Mouse (Mus musculus) CH12.LX (cell line): ENCODE results near the gene Retnlb. TPM values are rescaled to one million over a fixed set of nuclear protein-coding genes. Genes with fewer than 3 reads are reported as not detected.

Experiments used
- DNase-seq: peaks from one replicate; pipeline ENCODE4 v3.0.0-alpha.2; 2013; ENCODE audit errors: extremely low read depth
- H3K27ac ChIP-seq: 2 replicates; pipeline ENCODE4 v1.5.1; 2012; ENCODE audit warnings: low read depth, mild to moderate bottlenecking, control low read depth, moderate library complexity; ENCODE audit not compliant: insufficient read depth
- H3K27me3 ChIP-seq: replicated peaks from 2 replicates; pipeline ENCODE3; 2012; ENCODE audit warnings: inconsistent platforms
- H3K36me3 ChIP-seq, 2 experiments: replicated peaks in 1 of 2; 2 replicates each; pipeline versions ENCODE3 to v1.6.1; 2012; ENCODE audit warnings: inconsistent platforms in 1 of 2, low read length in 1 of 2, mild to moderate bottlenecking in 1 of 2, mixed read lengths in 1 of 2, moderate library complexity in 1 of 2; ENCODE audit not compliant: control insufficient read depth in 1 of 2, insufficient read depth in 1 of 2
- H3K4me1 ChIP-seq, 2 experiments: 2 replicates each; pipeline ENCODE4 v1.6.1; 2012; ENCODE audit warnings: inconsistent platforms in 1 of 2, moderate library complexity in 1 of 2; ENCODE audit not compliant: insufficient read depth in 2 of 2, control insufficient read depth in 1 of 2
- H3K4me2 ChIP-seq: 2 replicates; pipeline ENCODE4 v1.6.1; 2012; ENCODE audit warnings: low read depth, mild to moderate bottlenecking, control low read depth; ENCODE audit not compliant: poor library complexity, insufficient read depth, severe bottlenecking
- H3K4me3 ChIP-seq, 3 experiments: fragments of 150-350 bp in 1 of 3; sonication (generic) in 1 of 3; replicated peaks in 1 of 3; 2 replicates each; pipeline versions ENCODE3 to v1.5.1; 2011 to 2012; ENCODE audit warnings: low read depth in 2 of 3, low read length in 2 of 3, mild to moderate bottlenecking in 2 of 3, moderate library complexity in 2 of 3, control low read depth in 1 of 3, improper control_type of control experiment in 1 of 3, inconsistent platforms in 1 of 3, mixed read lengths in 1 of 3; ENCODE audit not compliant: poor library complexity in 1 of 3
- H3K79me2 ChIP-seq: replicated peaks from 2 replicates; pipeline ENCODE4 v1.6.1; 2012; ENCODE audit warnings: mild to moderate bottlenecking, moderate library complexity; ENCODE audit not compliant: control insufficient read depth, poor library complexity, insufficient read depth, severe bottlenecking; ENCODE audit errors: extremely low read depth
- H3K9ac ChIP-seq: 2 replicates; pipeline ENCODE4 v1.6.1; 2012; ENCODE audit warnings: low read depth, mild to moderate bottlenecking, control low read depth, moderate library complexity; ENCODE audit not compliant: insufficient read depth
- H3K9me3 ChIP-seq: replicated peaks from 2 replicates; pipeline ENCODE3; 2012; ENCODE audit warnings: low read length, inconsistent platforms, mixed read lengths
- BHLHE40 ChIP-seq: IDR thresholded peaks from 2 replicates; pipeline ENCODE4 v1.6.1; 2011; ENCODE audit warnings: mild to moderate bottlenecking, low read depth, low read length, improper control_type of control experiment
- CTCF ChIP-seq, 2 experiments: IDR thresholded peaks in 1 of 2; conservative IDR thresholded peaks in 1 of 2; 2 replicates each; pipeline ENCODE4 v1.5.1; 2011 to 2012; ENCODE audit warnings: low read depth in 2 of 2, low read length in 2 of 2, improper control_type of control experiment in 1 of 2, inconsistent platforms in 1 of 2, mild to moderate bottlenecking in 1 of 2, moderate library complexity in 1 of 2
- ELF1 ChIP-seq: IDR thresholded peaks from 2 replicates; pipeline ENCODE4 v1.6.1; 2014; ENCODE audit warnings: low read depth, mild to moderate bottlenecking, inconsistent platforms, low read length, improper control_type of control experiment
- HCFC1 ChIP-seq: IDR thresholded peaks from 2 replicates; pipeline ENCODE4 v1.6.1; 2012; ENCODE audit warnings: low read depth, mild to moderate bottlenecking, inconsistent platforms, low read length, improper control_type of control experiment
- IRF4 ChIP-seq: IDR thresholded peaks from 2 replicates; pipeline ENCODE4 v1.6.1; 2014; ENCODE audit warnings: low read depth, mild to moderate bottlenecking, inconsistent platforms, low read length, improper control_type of control experiment
- JUND ChIP-seq: conservative IDR thresholded peaks from 2 replicates; pipeline ENCODE4 v1.6.1; 2011; ENCODE audit warnings: low read depth, low read length, improper control_type of control experiment
- MAZ ChIP-seq: IDR thresholded peaks from 2 replicates; pipeline ENCODE4 v1.6.1; 2012; ENCODE audit warnings: low read depth, mild to moderate bottlenecking, inconsistent platforms, low read length, improper control_type of control experiment, moderate library complexity
- NRF1 ChIP-seq: IDR thresholded peaks from 2 replicates; pipeline ENCODE4 v1.6.1; 2014; ENCODE audit warnings: low read depth, mild to moderate bottlenecking, inconsistent platforms, low read length, improper control_type of control experiment, moderate library complexity
- PAX5 ChIP-seq: IDR thresholded peaks from 2 replicates; pipeline ENCODE4 v1.6.1; 2012; ENCODE audit warnings: low read length, inconsistent platforms, mixed read lengths
- POLR2A ChIP-seq: IDR thresholded peaks from 2 replicates; pipeline ENCODE4 v1.6.1; 2011; ENCODE audit warnings: low read depth, mild to moderate bottlenecking, improper control_type of control experiment, low read length
- POLR2AphosphoS2 ChIP-seq: IDR thresholded peaks from 2 replicates; pipeline ENCODE4 v1.6.1; 2011; ENCODE audit warnings: low read depth, low read length, improper control_type of control experiment
- RAD21 ChIP-seq: IDR thresholded peaks from 2 replicates; pipeline ENCODE4 v1.6.1; 2011; ENCODE audit warnings: low read depth, mild to moderate bottlenecking, low read length, improper control_type of control experiment, moderate library complexity
- RCOR1 ChIP-seq: conservative IDR thresholded peaks from 2 replicates; pipeline ENCODE4 v1.6.1; 2012; ENCODE audit warnings: low read depth, mild to moderate bottlenecking, inconsistent platforms, low read length, improper control_type of control experiment
- SMC3 ChIP-seq: IDR thresholded peaks from 2 replicates; pipeline ENCODE4 v1.6.1; 2011; ENCODE audit warnings: low read depth, low read length, improper control_type of control experiment
- TBP ChIP-seq: conservative IDR thresholded peaks from 2 replicates; pipeline ENCODE4 v1.6.1; 2011; ENCODE audit warnings: low read depth, low read length, improper control_type of control experiment
- UBTF ChIP-seq: IDR thresholded peaks from 2 replicates; pipeline ENCODE4 v1.6.1; 2012; ENCODE audit warnings: low read depth, mild to moderate bottlenecking, inconsistent platforms, low read length, improper control_type of control experiment, moderate library complexity
- USF2 ChIP-seq: conservative IDR thresholded peaks from 2 replicates; pipeline ENCODE4 v1.6.1; 2011; ENCODE audit warnings: low read depth, low read length, improper control_type of control experiment
- ZMIZ1 ChIP-seq: IDR thresholded peaks from 2 replicates; pipeline ENCODE4 v1.6.1; 2012; ENCODE audit warnings: low read depth, mild to moderate bottlenecking, inconsistent platforms, low read length, improper control_type of control experiment
- ZNF384 ChIP-seq: IDR thresholded peaks from 2 replicates; pipeline ENCODE4 v1.6.1; 2012; ENCODE audit warnings: low read depth, low read length, improper control_type of control experiment, inconsistent platforms
- dilution Hi-C: fragments of 300-500 bp; cut with MboI; formaldehyde crosslinking; loops from 2 replicates; pipeline ENCODE4 v1.14.3; 2020; ENCODE audit warnings: low sequenced_read_pairs; ENCODE audit not compliant: extremely low pct_unique_long_range_greater_than_20kb, extremely low pct_ligation_motif_present
- in situ Hi-C: fragments of 300-500 bp; cut with MboI; formaldehyde crosslinking; loops from 3 replicates; pipeline ENCODE4 v1.14.3; 2019; ENCODE audit warnings: low sequenced_read_pairs, low pct_ligation_motif_present, low pct_unique_long_range_greater_than_20kb, mixed read lengths
- polyA plus RNA-seq: library from polyadenylated mRNA; unstranded; fragments of >175 nt; gene quantifications from 2 replicates; pipeline ENCODE4 v1.2.1, GENCODE M21; 2012; ENCODE audit warnings: low read depth; ENCODE audit not compliant: insufficient read length
- total RNA-seq, 2 experiments: library from RNA; depleted of rRNA; stranded (reverse); fragments of 300-350 nt in 1 of 2; fragments of >200 nt in 1 of 2; gene quantifications; 2 replicates each; pipeline ENCODE4 v1.2.3; 2012 to 2014

Retnlb gene
- total and polyA plus RNA-seq, 3 experiments = not detected

DNA sequence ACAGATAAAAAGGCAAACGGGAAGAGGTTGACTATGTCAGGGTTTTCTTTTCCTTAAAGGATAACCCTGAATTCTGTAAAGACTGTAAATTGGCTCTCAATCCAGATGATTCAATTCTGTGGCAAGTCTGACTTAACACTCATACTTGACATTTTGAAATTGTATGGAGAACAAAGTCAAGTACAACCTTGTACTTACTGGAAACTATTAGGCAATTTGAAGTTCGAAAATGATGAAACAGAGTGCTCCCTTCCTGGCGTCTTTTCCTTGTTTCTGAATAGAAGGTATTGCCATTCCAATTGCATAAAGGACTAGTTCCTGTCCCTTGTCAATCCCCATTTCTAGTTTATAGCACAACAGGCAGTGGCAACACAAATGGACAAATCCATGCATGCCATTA is 17.2 kb upstream of the Retnlb start:
- TF ChIP-seq ZNF384 (no peak), ZMIZ1 (no peak), MAZ (no peak)
- no peaks in the 10 kb centered on the region for H3K79me2 ChIP-seq
- no peak overlapping the region for H3K27ac ChIP-seq
- H3K4me1 ChIP-seq = peaks cover 12 to 15% of the 10 kb centered on the region in 2 experiments; a peak in 3 of 4 replicates
- no peaks in the 10 kb centered on the region for H3K27me3 ChIP-seq
- no peak overlapping the region for H3K9ac ChIP-seq
- peaks cover 26% of the 10 kb centered on the region for H3K9me3 ChIP-seq
- H3K4me3 ChIP-seq = no peak overlapping the region
- no peaks in the 10 kb centered on the region for H3K36me3 ChIP-seq
- in situ Hi-C loops = no loop called here
- no peak for DNase-seq
- dilution Hi-C loops = no loop called here
- H3K4me2 ChIP-seq = no peak overlapping the region

DNA sequence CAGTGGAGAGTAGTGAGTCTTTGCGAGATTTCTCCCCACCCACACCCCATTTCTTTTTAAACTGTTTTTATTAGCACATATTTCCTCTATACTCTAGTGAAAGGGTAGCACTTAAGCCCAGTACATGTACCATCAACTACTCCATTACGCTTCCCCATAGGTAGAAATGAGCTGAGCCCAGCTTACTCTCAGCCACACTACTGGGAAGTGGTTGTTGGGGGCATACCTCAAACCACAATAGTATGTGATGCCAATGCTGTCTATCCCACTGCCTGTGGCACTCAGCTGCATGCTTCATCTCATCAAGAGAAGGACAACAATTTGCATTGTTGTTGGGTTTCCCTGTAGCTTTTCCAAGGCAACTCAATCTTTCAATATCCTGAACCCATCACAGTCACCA is 15.8 kb upstream of the Retnlb start:
- dilution Hi-C loops (no loop called here), in situ Hi-C loops (no loop called here)
- H3K36me3 ChIP-seq = no peaks in the 10 kb centered on the region
- no peak overlapping the region for H3K9ac ChIP-seq
- H3K4me2 ChIP-seq = no peak overlapping the region
- peaks cover 17% of the 10 kb centered on the region for H3K9me3 ChIP-seq
- no peaks in the 10 kb centered on the region for H3K79me2 ChIP-seq
- no peak overlapping the region; the same call in 1 of the 2 replicates for H3K27ac ChIP-seq
- H3K27me3 ChIP-seq = no peaks in the 10 kb centered on the region
- TF ChIP-seq ZNF384 = no peak
- no peak for TF ChIP-seq RAD21
- TF ChIP-seq BHLHE40 = no peak
- no peak for TF ChIP-seq TBP
- no peak for TF ChIP-seq UBTF
- TF ChIP-seq POLR2A = no peak
- TF ChIP-seq JUND = no peak
- no peak for TF ChIP-seq HCFC1
- no peak for TF ChIP-seq PAX5
- TF ChIP-seq ELF1 = no peak
- no peak for TF ChIP-seq POLR2AphosphoS2
- no peak for TF ChIP-seq MAZ
- TF ChIP-seq NRF1 = no peak
- no peak for TF ChIP-seq CTCF (conservative IDR thresholded peaks at IDR 0.05 in 1 of 2, IDR thresholded peaks at IDR 0.05 in 1 of 2; ENCODE audit: low read depth in 2 of 2, low read length in 2 of 2)
- TF ChIP-seq RCOR1 = no peak
- no peak for TF ChIP-seq SMC3
- TF ChIP-seq IRF4 = no peak
- TF ChIP-seq USF2 = no peak
- no peak for DNase-seq
- no peak overlapping the region for H3K4me3 ChIP-seq
- H3K4me1 ChIP-seq = peaks cover 12 to 15% of the 10 kb centered on the region in 2 experiments; a peak in 3 of 4 replicates
